Mouse (Mus musculus) midbrain, postnatal 0 days (tissue): ENCODE measurements around the gene Srpk1. TPM values are rescaled to one million over a fixed set of nuclear protein-coding genes. Genes with fewer than 3 reads are reported as not detected.
A peak's percentile ranks its signal among the peaks of the same experiment; 100 is the strongest.

Source experiments
- ATAC-seq: fragments of 200-750 bp; cut with Nextera tagmentation; 2 replicates; pipeline ENCODE4 v1.8.0; 2017; ENCODE audit warnings: moderate number of reproducible peaks, mild to moderate bottlenecking, moderate TSS enrichment, moderate library complexity; ENCODE audit not compliant: low FRiP score
- DNase-seq: peaks from one replicate; pipeline ENCODE4 v3.0.0-alpha.2; 2015; ENCODE audit warnings: low spot score
- H3K27ac ChIP-seq: fragments of 300-500 bp; sonication (generic); 2 replicates; pipeline ENCODE4 v1.5.1; 2014; ENCODE audit warnings: low read depth, mild to moderate bottlenecking, low read length, mixed read lengths
- H3K27me3 ChIP-seq: fragments of 300-500 bp; sonication (generic); 2 replicates; pipeline ENCODE4 v1.6.1; 2014; ENCODE audit warnings: low read length, control low read depth, mixed read lengths; ENCODE audit not compliant: insufficient read depth
- H3K36me3 ChIP-seq: fragments of 300-500 bp; sonication (generic); 2 replicates; pipeline ENCODE4 v1.6.1; 2014; ENCODE audit warnings: low read length, control low read depth, mixed read lengths; ENCODE audit not compliant: insufficient read depth
- H3K4me1 ChIP-seq: fragments of 300-500 bp; sonication (generic); 2 replicates; pipeline ENCODE4 v1.6.1; 2014; ENCODE audit warnings: mild to moderate bottlenecking, control low read depth, antibody characterized with exemption, low read length, mixed read lengths; ENCODE audit not compliant: insufficient read depth
- H3K4me2 ChIP-seq: fragments of 300-500 bp; sonication (generic); 2 replicates; pipeline ENCODE4 v1.6.1; 2014; ENCODE audit warnings: low read depth, mild to moderate bottlenecking, low read length, mixed read lengths; ENCODE audit not compliant: poor library complexity, severe bottlenecking
- H3K4me3 ChIP-seq: fragments of 300-500 bp; sonication (generic); 2 replicates; pipeline ENCODE4 v1.5.1; 2014; ENCODE audit warnings: low read depth, mild to moderate bottlenecking, low read length, moderate library complexity
- H3K9ac ChIP-seq: fragments of 300-500 bp; sonication (generic); replicated peaks from 2 replicates; pipeline ENCODE4 v1.6.1; 2014; ENCODE audit warnings: mild to moderate bottlenecking, low read length, moderate library complexity, mixed read lengths; ENCODE audit not compliant: poor library complexity, severe bottlenecking
- H3K9me3 ChIP-seq: fragments of 300-500 bp; sonication (generic); 2 replicates; pipeline ENCODE4 v1.6.1; 2016; ENCODE audit warnings: low read length, control low read depth
- CTCF ChIP-seq: IDR thresholded peaks from 2 replicates; pipeline ENCODE4 v1.5.1; 2016; ENCODE audit warnings: antibody characterized with exemption, mild to moderate bottlenecking
- WGBS: fragments of 180-500 bp; shearing (Covaris S2); extraction: QIAGEN DNeasy Blood & Tissue Kit; methylation state at CpG from one replicate; pipeline ENCODE4 v1.1.7; 2014; 5-methylcytosine and 5-hydroxymethylcytosine counted together
- polyA plus RNA-seq: library from polyadenylated mRNA; unstranded; fragments of >200 nt; fragmentation: Nextera tagmentation; extraction: Ambion mirVana; gene quantifications from 2 replicates; pipeline ENCODE4 v1.2.1, GENCODE M21; 2015
- total RNA-seq: library from RNA; depleted of rRNA; stranded (reverse); fragments of >200 nt; gene quantifications from 2 replicates; pipeline ENCODE4 v1.2.3, GENCODE M21; 2014

The Srpk1 gene
- total and polyA plus RNA-seq, 2 experiments from 2014 or later: 58.1 to 80.7 TPM

GRCm38 (mm10) chr17:28609543-28609942 lies 13.0 kb downstream of the Srpk1 start:
- no peaks in the 10 kb centered on the region for H3K4me1 ChIP-seq
- no peaks in the 10 kb centered on the region for H3K9me3 ChIP-seq
- no peak; the same call in 1 of the 2 replicates for TF ChIP-seq CTCF
- ATAC-seq: no peak
- H3K27ac ChIP-seq: no peak overlapping the region
- no peak overlapping the region for H3K4me2 ChIP-seq
- WGBS: 84% methylated on average over 3 of the region's 3 CpGs
- no peak for DNase-seq
- no peak overlapping the region for H3K4me3 ChIP-seq
- no peak overlapping the region for H3K9ac ChIP-seq
- no peaks in the 10 kb centered on the region for H3K27me3 ChIP-seq
- H3K36me3 ChIP-seq: peaks cover 17% of the 10 kb centered on the region

- no peaks in the 10 kb centered on the region for H3K27me3 ChIP-seq
- no peaks in the 10 kb centered on the region for H3K4me1 ChIP-seq
- no peak overlapping the region for H3K4me2 ChIP-seq
- no peak overlapping the region for H3K9ac ChIP-seq
- ATAC-seq (no peak), DNase-seq (no peak)
- H3K27ac ChIP-seq: no peak overlapping the region
- H3K9me3 ChIP-seq: no peaks in the 10 kb centered on the region
- no peak overlapping the region for H3K4me3 ChIP-seq
- no peak for TF ChIP-seq CTCF
- 85% methylated on average over 9 of the region's 9 CpGs for WGBS
- peaks cover 81% of the 10 kb centered on the region for H3K36me3 ChIP-seq
These were observed 20.8 kb downstream of the Srpk1 start for GRCm38 (mm10) chr17:28601557-28602250.

- Histone ChIP-seq H3K4me2 (no peak overlapping the region), H3K4me3 (no peak overlapping the region), H3K36me3 (peaks cover 77% of the 10 kb centered on the region), H3K27me3 (no peaks in the 10 kb centered on the region), H3K9ac (no peak overlapping the region), H3K9me3 (no peaks in the 10 kb centered on the region), H3K4me1 (no peaks in the 10 kb centered on the region), H3K27ac (no peak overlapping the region)
- WGBS: 93% methylated on average over 5 of the region's 5 CpGs
- no peak for TF ChIP-seq CTCF
- no peak for DNase-seq
- ATAC-seq: no peak
These were observed 21.7 kb downstream of the Srpk1 start for GRCm38 (mm10) chr17:28600780-28601179.

- H3K27me3 ChIP-seq: no peaks in the 10 kb centered on the region
- H3K4me3 ChIP-seq: no peak overlapping the region
- peaks cover 59% of the 10 kb centered on the region for H3K36me3 ChIP-seq
- H3K9ac ChIP-seq: no peak overlapping the region
- no peak overlapping the region for H3K4me2 ChIP-seq
- no peak for DNase-seq
- no peak for TF ChIP-seq CTCF
- no peaks in the 10 kb centered on the region for H3K4me1 ChIP-seq
- H3K27ac ChIP-seq: no peak overlapping the region
- WGBS: 78% methylated on average over 4 of the region's 4 CpGs
- no peak for ATAC-seq
- no peaks in the 10 kb centered on the region for H3K9me3 ChIP-seq
These were observed 28.5 kb downstream of the Srpk1 start for GRCm38 (mm10) chr17:28593965-28594364.

GRCm38 (mm10) chr17:28592998-28593397 lies 29.5 kb downstream of the Srpk1 start:
- H3K36me3 ChIP-seq: peaks cover 61% of the 10 kb centered on the region
- no peak for ATAC-seq

GRCm38 (mm10) chr17:28591476-28591875 lies 31.0 kb downstream of the Srpk1 start:
- no peaks in the 10 kb centered on the region for H3K27me3 ChIP-seq
- peaks cover 54% of the 10 kb centered on the region for H3K36me3 ChIP-seq
- ATAC-seq (no peak), DNase-seq (no peak)
- H3K9ac ChIP-seq: no peak overlapping the region
- no peak for TF ChIP-seq CTCF
- no peaks in the 10 kb centered on the region for H3K4me1 ChIP-seq
- WGBS: 89% methylated on average over 5 of the region's 5 CpGs
- H3K9me3 ChIP-seq: no peaks in the 10 kb centered on the region
- no peak overlapping the region for H3K4me3 ChIP-seq
- H3K27ac ChIP-seq: no peak overlapping the region
- H3K4me2 ChIP-seq: no peak overlapping the region

More at GRCm38 (mm10) chr17:28592998-28593397, 29.5 kb downstream of the Srpk1 start:
- Histone ChIP-seq H3K9me3 (no peaks in the 10 kb centered on the region), H3K4me2 (no peak overlapping the region), H3K27ac (no peak overlapping the region), H3K27me3 (no peaks in the 10 kb centered on the region), H3K9ac (no peak overlapping the region), H3K4me3 (no peak overlapping the region), H3K4me1 (no peaks in the 10 kb centered on the region)
- TF ChIP-seq CTCF: peak; percentile 90
- WGBS: 7% methylated on average over 4 of the region's 4 CpGs
- DNase-seq: peak; percentile 70
